ENCODE assay signal across 30 mouse cellular contexts in genomic region chr6:38121843-38122242, GRCm38 (mm10). TPM values are rescaled to one million over a fixed set of nuclear protein-coding genes. Genes with fewer than 3 reads are reported as not detected.
"Had no signal": no experiment of that assay in that cellular context is flagged by ENCODE, and none has a peak within 500 bp of the region (broad histone marks: within the 10 kb centered on the region; RNA-seq: fewer than 3 reads in every experiment).

No protein-coding gene starts in this region.

- H3K27me3 ChIP-seq: hindbrain, embryonic 15.5 days; limb, embryonic 13.5 days; liver, embryonic 13.5 days had no signal

- H3K36me3 ChIP-seq: liver, embryonic 13.5 days had no signal

- H3K4me2 ChIP-seq: hindbrain, embryonic 15.5 days; limb, embryonic 13.5 days; liver, embryonic 13.5 days; lung, embryonic 14.5 days; midbrain, embryonic 11.5 days had no signal

- H3K4me3 ChIP-seq: hindbrain, embryonic 15.5 days; layer of hippocampus, adult 2 months; limb, embryonic 10.5 days; limb, embryonic 13.5 days; liver, embryonic 13.5 days had no signal

- DNase-seq: layer of hippocampus, adult 9-11 months; liver; liver, embryonic 13.5 days; lung, embryonic 14.5 days; lung, postnatal 10 days; lung, postnatal 4 days; midbrain, embryonic 14.5 days; thymus, adult 18-20 months; thymus, postnatal 36 days had no signal

- H3K9ac ChIP-seq: hindbrain, embryonic 15.5 days; limb, embryonic 13.5 days; liver, embryonic 13.5 days; lung, embryonic 14.5 days had no signal

- H3K4me1 ChIP-seq: hindbrain, embryonic 15.5 days had no signal

- H3K27ac ChIP-seq: hindbrain, embryonic 15.5 days; layer of hippocampus, adult 2 months; limb, embryonic 10.5 days; limb, embryonic 13.5 days; liver, embryonic 13.5 days had no signal

- ATAC-seq: inflammation-experienced regulatory T-cells, adult 6 months had no signal

- H3K9me3 ChIP-seq: hindbrain, embryonic 15.5 days; limb, embryonic 10.5 days; liver, embryonic 13.5 days had no signal

RNA-seq across cellular contexts. Expression of gene Atp6v0a4, which starts 2.5 kb away (rescaled TPM):
- total RNA-seq: megakaryocyte progenitor cell, adult 5-6 weeks had no signal
- polyA plus RNA-seq: inflammation-experienced regulatory T-cells, adult 6 months; limb, embryonic 10.5 days; midbrain, embryonic 11.5 days; midbrain, embryonic 14.5 days; neural tube, embryonic 11.5 days; small intestine, adult 2 months had no signal

RNA-seq across cellular contexts. Expression of gene Tmem213, which starts 12.8 kb away (rescaled TPM):
- total RNA-seq: layer of hippocampus, adult 2 months; layer of hippocampus, postnatal 25 days; left cerebral cortex, adult 18-20 months; left cerebral cortex, postnatal 25 days; megakaryocyte progenitor cell, adult 5-6 weeks; megakaryocyte-erythroid progenitor cell, adult 5-6 weeks; midbrain, postnatal 0 days had no signal
- polyA plus RNA-seq: hindbrain, embryonic 15.5 days; inflammation-experienced regulatory T-cells, adult 6 months; intestine, embryonic 16.5 days; large intestine, adult 2 months; limb, embryonic 10.5 days; liver, embryonic 13.5 days; liver, embryonic 16.5 days; midbrain, embryonic 11.5 days; midbrain, embryonic 14.5 days; neural tube, embryonic 11.5 days; neural tube, embryonic 14.5 days; small intestine, adult 2 months; spleen, adult 2 months; testis, adult 2 months; urinary bladder, adult 2 months had no signal
